Mouse (Mus musculus): ENCODE data around the gene Pias1.
"Not testable (repeated sequence)": the region's sequence is repeated elsewhere in the genome, so short reads cannot be mapped to it uniquely, and the experiment has no call there.

Gene Pias1

GRCm38 (mm10) chr9:62940966-62941365 is 46.8 kb downstream of the Pias1 start:
- DNase-seq (ENCODE audit: low spot score) = no peak

- no peak for DNase-seq (ENCODE audit: low spot score)
Measured at GRCm38 (mm10) chr9:62935854-62936253, 51.9 kb downstream of the Pias1 start.

GRCm38 (mm10) chr9:62934700-62935400 is 52.9 kb downstream of the Pias1 start:
- no peak for DNase-seq (ENCODE audit: low spot score)

GRCm38 (mm10) chr9:62932575-62933339 is 55.0 kb downstream of the Pias1 start:
- DNase-seq (ENCODE audit: low spot score) = no peak

GRCm38 (mm10) chr9:62924886-62925610 is 62.7 kb downstream of the Pias1 start:
- no peak for DNase-seq (ENCODE audit: low spot score)

GRCm38 (mm10) chr9:62920877-62921276 is 66.8 kb downstream of the Pias1 start:
- DNase-seq (ENCODE audit: low spot score) = no peak

- DNase-seq (ENCODE audit: low spot score) = no peak
Measured at GRCm38 (mm10) chr9:62917059-62917458, 70.7 kb downstream of the Pias1 start.

GRCm38 (mm10) chr9:62913390-62914069 is 74.2 kb downstream of the Pias1 start:
- DNase-seq (ENCODE audit: low spot score) = no peak

GRCm38 (mm10) chr9:62905039-62905438 is 82.7 kb downstream of the Pias1 start:
- no peak for DNase-seq (ENCODE audit: low spot score)

GRCm38 (mm10) chr9:62903841-62904240 is 83.9 kb downstream of the Pias1 start:
- no peak for DNase-seq (ENCODE audit: low spot score)

GRCm38 (mm10) chr9:62901736-62902135 is 86.0 kb downstream of the Pias1 start:
- no peak for DNase-seq (ENCODE audit: low spot score)

- no peak for DNase-seq (ENCODE audit: low spot score)
Measured at GRCm38 (mm10) chr9:62894486-62894885, 93.2 kb downstream of the Pias1 start.

GRCm38 (mm10) chr9:62881871-62882270 is 105.9 kb downstream of the Pias1 start:
- DNase-seq (ENCODE audit: low spot score) = peak; percentile 32

- DNase-seq (ENCODE audit: low spot score) = no peak
Measured at GRCm38 (mm10) chr9:62877825-62878224, 109.9 kb downstream of the Pias1 start.

GRCm38 (mm10) chr9:62876966-62877616 is 110.6 kb downstream of the Pias1 start:
- DNase-seq (ENCODE audit: low spot score) = no peak

- no peak for DNase-seq (ENCODE audit: low spot score)
Measured at GRCm38 (mm10) chr9:62870728-62871127, 117.0 kb downstream of the Pias1 start.

- DNase-seq (ENCODE audit: low spot score) = not testable (repeated sequence)
Measured at GRCm38 (mm10) chr9:62869236-62869635, 118.5 kb downstream of the Pias1 start.

- no peak for DNase-seq (ENCODE audit: low spot score)
Measured at GRCm38 (mm10) chr9:62860866-62861265, 126.9 kb downstream of the Pias1 start.

GRCm38 (mm10) chr9:62860102-62860501 is 127.6 kb downstream of the Pias1 start:
- not testable (repeated sequence) for DNase-seq (ENCODE audit: low spot score)

- DNase-seq (ENCODE audit: low spot score) = no peak
Measured at GRCm38 (mm10) chr9:62858266-62859019, 129.3 kb downstream of the Pias1 start.

- peak; percentile 85 for DNase-seq (ENCODE audit: low spot score)
Measured at GRCm38 (mm10) chr9:62857719-62858261, 129.9 kb downstream of the Pias1 start, which contains the start of gene Calml4. Calml4 (plus strand) TSS chr9:62858080.
